Mouse (Mus musculus) olfactory bulb, adult 2 months (tissue): ENCODE data around the gene Htr6.

Source experiments
- CTCF ChIP-seq: fragments of 200-500 bp; IDR thresholded peaks from 2 replicates; pipeline ENCODE4 v1.5.1; 2012; ENCODE audit warnings: low read depth, mild to moderate bottlenecking, low read length, moderate library complexity; ENCODE audit not compliant: insufficient read depth
- POLR2A ChIP-seq: fragments of 200-500 bp; IDR thresholded peaks from 2 replicates; pipeline ENCODE4 v1.6.1; 2012; ENCODE audit warnings: mild to moderate bottlenecking, low read depth, low read length, moderate library complexity; ENCODE audit not compliant: insufficient read depth

DNA sequence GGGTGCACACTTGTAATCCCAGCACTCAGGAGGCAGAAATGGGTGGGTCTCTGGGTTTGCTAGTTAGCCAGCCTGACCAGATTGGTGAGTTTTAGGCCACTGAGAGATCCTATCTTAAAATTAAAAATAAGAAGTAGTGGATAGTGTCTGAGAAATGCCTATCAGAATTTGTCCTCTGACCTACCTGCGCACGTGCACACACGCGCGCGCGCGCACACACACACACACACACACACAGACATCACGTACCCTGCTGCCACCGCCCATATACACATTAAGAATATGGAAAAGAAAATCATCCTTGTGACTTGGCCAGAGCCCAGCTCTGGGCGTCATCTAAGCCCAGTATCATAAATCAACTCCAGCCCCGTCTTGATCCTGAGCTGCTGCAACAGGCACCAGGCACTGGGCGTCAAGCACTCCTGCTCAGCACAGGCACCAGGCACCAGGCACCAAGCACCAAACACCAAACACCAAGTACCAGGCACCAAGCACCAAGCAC is 64.1 kb downstream of the Htr6 start:
- no peak for TF ChIP-seq CTCF
- TF ChIP-seq POLR2A: no peak
